Mouse (Mus musculus) hindbrain, postnatal 0 days (tissue): ENCODE measurements around the gene Dsn1. TPM values are rescaled to one million over a fixed set of nuclear protein-coding genes. Genes with fewer than 3 reads are reported as not detected.
A peak's percentile ranks its signal among the peaks of the same experiment; 100 is the strongest.

Experiments
- ATAC-seq: fragments of 200-750 bp; cut with Nextera tagmentation; 2 replicates; pipeline ENCODE4 v1.8.0; 2017; ENCODE audit warnings: mild to moderate bottlenecking, moderate TSS enrichment, moderate library complexity
- DNase-seq: peaks from one replicate; pipeline ENCODE4 v3.0.0-alpha.2; 2015; ENCODE audit warnings: low spot score
- H3K27ac ChIP-seq: fragments of 300-500 bp; sonication (generic); 2 replicates; pipeline ENCODE4 v1.5.1; 2014; ENCODE audit warnings: mild to moderate bottlenecking
- H3K27me3 ChIP-seq: fragments of 300-500 bp; sonication (generic); 2 replicates; pipeline ENCODE4 v1.6.1; 2014; ENCODE audit warnings: low read length, mixed read lengths; ENCODE audit not compliant: insufficient read depth
- H3K36me3 ChIP-seq: fragments of 300-500 bp; sonication (generic); 2 replicates; pipeline ENCODE4 v1.6.1; 2014; ENCODE audit warnings: low read length, mixed read lengths; ENCODE audit not compliant: insufficient read depth
- H3K4me1 ChIP-seq: fragments of 300-500 bp; sonication (generic); 2 replicates; pipeline ENCODE4 v1.6.1; 2014; ENCODE audit warnings: antibody characterized with exemption, low read length, mixed read lengths; ENCODE audit not compliant: insufficient read depth
- H3K4me2 ChIP-seq: fragments of 300-500 bp; sonication (generic); 2 replicates; pipeline ENCODE4 v1.6.1; 2014; ENCODE audit warnings: low read depth, mild to moderate bottlenecking, low read length, moderate library complexity, mixed read lengths
- H3K4me3 ChIP-seq: fragments of 300-500 bp; sonication (generic); 2 replicates; pipeline ENCODE4 v1.5.1; 2014; ENCODE audit warnings: low read length
- H3K9ac ChIP-seq: fragments of 300-500 bp; sonication (generic); replicated peaks from 2 replicates; pipeline ENCODE4 v1.6.1; 2014; ENCODE audit warnings: mild to moderate bottlenecking, low read length, moderate library complexity, mixed read lengths
- H3K9me3 ChIP-seq: fragments of 300-500 bp; sonication (generic); 2 replicates; pipeline ENCODE4 v1.6.1; 2016; ENCODE audit warnings: low read length, mixed read lengths
- CTCF ChIP-seq: IDR thresholded peaks from 2 replicates; pipeline ENCODE4 v1.5.1; 2016; ENCODE audit warnings: antibody characterized with exemption, control low read depth, low read depth
- WGBS: fragments of 180-500 bp; shearing (Covaris S2); extraction: QIAGEN DNeasy Blood & Tissue Kit; methylation state at CpG from one replicate; pipeline ENCODE4 v1.1.7; 2014; 5-methylcytosine and 5-hydroxymethylcytosine counted together
- polyA plus RNA-seq: library from polyadenylated mRNA; unstranded; fragments of >200 nt; fragmentation: Nextera tagmentation; extraction: Ambion mirVana; gene quantifications from 2 replicates; pipeline ENCODE4 v1.2.1, GENCODE M21; 2015
- total RNA-seq: library from RNA; depleted of rRNA; stranded (reverse); fragments of >200 nt; gene quantifications from 2 replicates; pipeline ENCODE4 v1.2.3, GENCODE M21; 2014

The Dsn1 gene
- total and polyA plus RNA-seq, 2 experiments from 2014 or later = 9.5 to 12.7 TPM

DNA sequence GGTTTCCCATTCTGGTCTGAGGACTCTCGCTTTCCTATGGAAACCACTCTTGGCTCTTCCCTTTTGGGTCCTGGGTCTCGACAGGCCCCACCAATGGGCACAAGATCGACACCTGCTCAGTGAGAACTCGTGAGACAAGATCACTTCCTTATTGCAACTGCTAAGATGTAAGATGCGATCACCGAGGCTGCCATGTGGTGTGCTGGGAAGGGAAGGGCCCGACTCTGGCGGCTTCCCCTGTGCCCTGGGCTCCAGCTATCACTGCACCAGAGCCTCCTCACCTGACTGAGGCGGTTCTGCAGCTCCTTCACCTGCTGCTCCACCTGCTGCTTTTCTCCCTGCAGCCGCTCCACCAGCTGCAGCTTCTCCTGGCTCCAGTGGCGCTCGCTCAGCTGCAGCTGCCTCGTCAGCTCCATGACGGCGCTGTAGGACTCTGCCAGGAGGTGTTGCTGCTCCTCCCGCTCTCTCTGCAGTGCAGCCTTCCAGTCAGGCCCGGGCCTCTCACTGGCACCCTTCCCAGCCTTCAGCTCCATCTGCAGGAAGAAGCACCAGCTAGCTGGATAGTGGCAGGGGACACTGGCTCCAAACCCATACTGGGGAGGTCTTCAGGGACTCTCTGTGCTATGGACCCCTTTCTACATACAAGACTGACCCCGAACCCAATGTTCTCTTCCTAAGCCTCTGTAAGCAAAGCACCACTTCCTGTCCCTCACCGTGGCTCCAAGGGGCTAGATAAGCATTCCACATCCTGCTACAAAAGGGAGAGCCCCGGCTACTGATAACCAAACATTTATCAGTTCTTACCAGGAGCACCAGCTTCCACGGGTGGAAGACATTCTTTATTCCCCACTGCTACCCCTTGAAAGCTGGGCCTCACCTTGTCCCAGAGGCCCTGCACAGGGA is 20.4 kb upstream of the Dsn1 start:
- H3K4me3 ChIP-seq = no peak overlapping the region
- peak; percentile 14; the same call in 1 of the 2 replicates for TF ChIP-seq CTCF
- no peak overlapping the region for H3K27ac ChIP-seq
- H3K36me3 ChIP-seq = peaks cover 90% of the 10 kb centered on the region
- H3K27me3 ChIP-seq = no peaks in the 10 kb centered on the region
- 78% methylated on average over 21 of the region's 21 CpGs for WGBS
- ATAC-seq (0 out of 2 replicates have a peak, but pooled peaks have one; percentile 39), DNase-seq (peak; percentile 64)
- H3K4me2 ChIP-seq = no peak overlapping the region
- H3K9ac ChIP-seq = no peak overlapping the region
- H3K4me1 ChIP-seq = no peaks in the 10 kb centered on the region
- no peaks in the 10 kb centered on the region for H3K9me3 ChIP-seq

DNA sequence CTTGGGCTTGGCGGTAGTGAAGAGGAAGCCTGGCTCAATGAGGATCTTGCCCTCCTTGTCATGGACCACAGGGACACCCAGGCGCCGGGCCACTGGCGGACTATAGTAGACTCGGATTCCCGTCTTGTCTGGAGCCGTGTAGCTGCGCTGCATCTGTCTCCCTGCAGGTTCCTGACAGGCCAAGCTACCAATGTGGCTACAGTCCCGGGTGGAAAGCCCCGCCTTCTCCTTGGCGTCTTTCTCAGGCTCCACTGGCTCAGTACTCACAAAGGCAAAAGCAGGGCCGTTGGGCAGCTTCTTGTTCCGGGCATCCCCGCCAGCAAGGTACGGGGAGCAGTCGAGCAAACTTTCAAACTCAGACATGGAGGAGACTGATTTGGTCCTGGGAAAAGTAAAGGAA is 14.2 kb upstream of the Dsn1 start:
- no peak overlapping the region for H3K9ac ChIP-seq
- H3K4me3 ChIP-seq = no peak overlapping the region
- H3K4me2 ChIP-seq = no peak overlapping the region
- DNase-seq (no peak), ATAC-seq (no peak)
- no peaks in the 10 kb centered on the region for H3K4me1 ChIP-seq
- 91% methylated on average over 16 of the region's 16 CpGs for WGBS
- peaks cover 89% of the 10 kb centered on the region for H3K36me3 ChIP-seq
- H3K27me3 ChIP-seq = no peaks in the 10 kb centered on the region
- no peak for TF ChIP-seq CTCF
- H3K27ac ChIP-seq = no peak overlapping the region
- no peaks in the 10 kb centered on the region for H3K9me3 ChIP-seq

DNA sequence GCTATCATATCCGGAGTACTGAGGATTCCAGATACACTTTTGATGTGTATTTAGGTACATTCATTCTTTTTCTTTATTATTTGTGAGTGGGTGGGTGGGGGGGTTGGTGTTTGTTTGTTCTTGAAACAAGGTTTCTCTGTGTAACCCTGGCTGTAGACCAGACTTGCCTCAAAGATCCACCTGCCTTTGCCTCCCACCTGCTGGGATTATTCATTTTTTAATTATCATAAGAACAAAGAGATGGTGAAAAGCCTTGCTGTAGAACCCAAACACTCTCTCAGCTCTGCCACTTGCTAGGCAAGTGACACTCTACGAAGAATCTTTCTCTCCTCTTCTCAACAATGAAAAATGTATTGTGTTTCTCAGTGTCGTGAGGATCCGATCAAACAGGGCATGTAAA is 12.3 kb upstream of the Dsn1 start:
- 69% methylated on average over 4 of the region's 4 CpGs for WGBS

DNA sequence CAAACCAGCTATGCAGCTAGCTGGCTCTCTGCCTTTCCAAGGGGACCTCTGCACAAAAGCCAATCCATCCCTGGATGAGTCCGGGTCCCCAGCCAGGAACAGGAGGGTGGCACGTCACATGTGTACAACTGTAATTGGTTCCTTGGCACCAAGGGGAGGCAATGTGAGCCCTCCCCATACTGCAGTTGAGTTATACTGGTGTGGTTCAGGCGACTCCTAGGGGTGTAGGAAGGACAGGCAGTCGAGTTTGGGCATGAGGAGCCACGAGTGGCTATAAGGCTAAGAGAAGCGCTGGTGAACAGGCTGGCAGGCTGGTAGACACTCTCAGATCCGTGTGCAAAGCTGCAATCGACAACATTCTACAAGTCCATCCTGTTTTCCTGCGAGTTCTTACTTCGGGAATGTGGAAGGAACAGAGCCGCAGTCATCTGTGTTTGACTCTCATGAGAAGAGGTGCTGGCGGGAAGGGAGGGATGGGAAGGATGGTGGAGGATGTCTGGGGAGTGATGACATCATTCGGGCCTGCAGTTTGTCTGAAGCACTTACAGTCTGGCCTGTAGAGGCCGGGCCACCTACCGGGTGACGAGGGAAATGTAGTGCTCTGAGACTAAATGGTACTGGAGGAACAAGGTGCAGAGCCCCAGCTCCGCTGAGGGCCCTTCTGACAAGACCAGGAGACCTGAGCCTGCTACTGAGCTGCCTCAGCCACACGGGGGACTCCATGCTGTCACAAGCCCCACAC is 9.7 kb upstream of the Dsn1 start:
- peak; percentile 30; the same call in 1 of the 2 replicates for TF ChIP-seq CTCF
- Histone ChIP-seq H3K27ac (no peak overlapping the region), H3K9ac (no peak overlapping the region), H3K4me2 (no peak overlapping the region), H3K36me3 (peaks cover 57% of the 10 kb centered on the region), H3K9me3 (no peaks in the 10 kb centered on the region), H3K4me1 (no peaks in the 10 kb centered on the region), H3K4me3 (no peak overlapping the region), H3K27me3 (no peaks in the 10 kb centered on the region)
- 0 out of 2 replicates have a peak, but pooled peaks have one; percentile 12 for ATAC-seq
- 81% methylated on average over 18 of the region's 18 CpGs for WGBS
- no peak for DNase-seq

More for the DNA sequence above, 12.3 kb upstream of the Dsn1 start:
- H3K27ac ChIP-seq = no peak overlapping the region
- H3K9ac ChIP-seq = no peak overlapping the region
- no peak for ATAC-seq
- H3K4me1 ChIP-seq = no peaks in the 10 kb centered on the region
- DNase-seq = no peak
- H3K4me2 ChIP-seq = no peak overlapping the region
- no peak for TF ChIP-seq CTCF
- peaks cover 82% of the 10 kb centered on the region for H3K36me3 ChIP-seq
- no peak overlapping the region for H3K4me3 ChIP-seq
- no peaks in the 10 kb centered on the region for H3K27me3 ChIP-seq
- no peaks in the 10 kb centered on the region for H3K9me3 ChIP-seq

DNA sequence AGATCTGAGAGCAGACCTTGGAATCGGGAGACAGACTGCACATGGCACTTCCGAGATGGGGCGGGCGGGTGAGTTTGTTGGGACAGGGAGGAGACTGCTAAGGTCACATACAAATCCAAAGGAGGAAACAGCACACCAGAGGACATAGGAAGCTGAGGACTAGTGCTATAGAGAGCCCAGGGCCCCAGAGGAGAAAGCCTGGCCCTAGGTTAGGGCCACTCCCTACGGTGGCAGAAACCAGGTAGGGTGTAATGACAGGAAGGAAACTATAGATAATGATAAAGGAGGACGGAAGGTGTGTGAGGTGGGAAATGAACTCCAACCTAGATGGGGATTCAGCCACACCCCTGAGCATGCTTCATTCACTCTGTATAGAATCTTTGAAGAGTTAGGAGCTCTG is 5.4 kb upstream of the Dsn1 start:
- Histone ChIP-seq H3K36me3 (peaks cover 24% of the 10 kb centered on the region), H3K9ac (no peak overlapping the region), H3K4me2 (no peak overlapping the region), H3K27me3 (no peaks in the 10 kb centered on the region), H3K27ac (no peak overlapping the region), H3K4me3 (no peak overlapping the region), H3K4me1 (peaks cover 6% of the 10 kb centered on the region; the same call in 1 of the 2 replicates), H3K9me3 (no peaks in the 10 kb centered on the region)
- WGBS = 84% methylated on average over 6 of the region's 6 CpGs
- no peak for TF ChIP-seq CTCF
- no peak for DNase-seq
- no peak for ATAC-seq

DNA sequence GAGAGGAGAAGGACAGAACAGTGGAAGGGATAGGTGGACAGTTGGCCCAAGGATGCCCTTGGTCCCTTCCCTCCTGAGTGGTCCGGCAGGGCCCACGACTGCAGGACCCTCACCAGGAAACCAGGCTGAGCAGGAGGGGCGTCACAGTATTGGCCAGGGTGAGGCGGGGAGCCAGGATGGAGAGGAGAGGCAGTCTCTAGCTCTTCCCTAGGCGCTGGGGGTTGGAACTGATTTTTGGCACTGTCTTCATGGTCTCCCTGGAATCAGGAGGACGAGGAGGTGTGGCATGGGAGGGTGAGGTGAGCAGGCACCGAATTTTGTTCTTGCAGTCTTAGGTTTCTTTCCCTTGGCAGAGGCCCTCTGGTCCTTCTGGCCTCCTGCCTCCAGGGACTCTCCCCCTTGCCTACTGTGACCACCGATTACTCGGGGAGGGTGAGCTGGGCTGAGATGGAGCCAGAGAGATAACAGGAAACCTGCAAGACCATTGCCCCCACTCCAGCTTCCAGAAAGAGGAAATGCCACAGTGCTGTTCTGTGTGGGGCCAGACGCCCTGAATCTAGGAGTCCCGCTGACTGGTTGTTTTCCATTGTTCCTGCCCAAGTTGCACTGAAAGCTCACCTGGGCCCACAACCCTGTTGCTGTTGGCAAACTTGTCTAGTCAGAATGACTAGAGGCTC is 3.8 kb upstream of the Dsn1 start:
- WGBS = 40% methylated on average over 11 of the region's 11 CpGs
- Histone ChIP-seq H3K36me3 (peaks cover 8% of the 10 kb centered on the region; the same call in 1 of the 2 replicates), H3K9me3 (no peaks in the 10 kb centered on the region), H3K4me3 (no peak overlapping the region), H3K4me2 (no peak overlapping the region), H3K9ac (no peak overlapping the region), H3K27ac (peak overlapping the region; percentile 41; the same call in 1 of the 2 replicates), H3K4me1 (peaks cover 9% of the 10 kb centered on the region; the same call in 1 of the 2 replicates), H3K27me3 (no peaks in the 10 kb centered on the region)
- ATAC-seq (no peak), DNase-seq (peak; percentile 20)
- no peak for TF ChIP-seq CTCF
